Mouse (Mus musculus) G1E (cell line): ENCODE results near the gene Ddx31. TPM values are rescaled to one million over a fixed set of nuclear protein-coding genes. Genes with fewer than 3 reads are reported as not detected.

Experiments used
- ATAC-seq: 2 replicates; pipeline ENCODE4 v1.8.0; 2016; ENCODE audit warnings: mild to moderate bottlenecking; ENCODE audit not compliant: insufficient number of reproducible peaks, poor library complexity, low FRiP score, severe bottlenecking; ENCODE audit errors: extremely low read depth
- DNase-seq: peaks from one replicate; pipeline ENCODE4 v3.0.0; 2012; ENCODE audit warnings: low spot score
- H3K27me3 ChIP-seq: 2 replicates; pipeline ENCODE4 v1.6.1; 2012; ENCODE audit warnings: mild to moderate bottlenecking, low read length, inconsistent platforms; ENCODE audit not compliant: insufficient read depth
- H3K36me3 ChIP-seq: replicated peaks from 2 replicates; pipeline ENCODE3; 2012; ENCODE audit warnings: mild to moderate bottlenecking, inconsistent platforms
- H3K4me1 ChIP-seq: 2 replicates; pipeline ENCODE4 v1.6.1; 2012; ENCODE audit warnings: low read depth, low read length, inconsistent platforms, mixed read lengths; ENCODE audit not compliant: insufficient read depth
- H3K4me3 ChIP-seq: 2 replicates; pipeline ENCODE4 v1.5.1; 2012; ENCODE audit warnings: low read depth, mild to moderate bottlenecking, inconsistent platforms, low read length, moderate library complexity, mixed read lengths
- H3K9me3 ChIP-seq: replicated peaks from 2 replicates; pipeline ENCODE4 v1.6.1; 2012; ENCODE audit warnings: inconsistent platforms
- CTCF ChIP-seq: IDR thresholded peaks from 2 replicates; pipeline ENCODE4 v1.5.1; 2012; ENCODE audit warnings: low read depth, low read length, inconsistent platforms, mixed read lengths
- GATA1 ChIP-seq: IDR thresholded peaks from 2 replicates; pipeline ENCODE4 v1.6.1; 2012; ENCODE audit warnings: borderline replicate concordance, low read length, inconsistent platforms, mixed read lengths
- GATA2 ChIP-seq: IDR thresholded peaks from 2 replicates; pipeline ENCODE4 v1.6.1; 2012; ENCODE audit warnings: low read depth, low read length, inconsistent platforms, borderline replicate concordance
- POLR2AphosphoS5 ChIP-seq: IDR thresholded peaks from 2 replicates; pipeline ENCODE4 v1.6.1; 2012; ENCODE audit warnings: low read depth, low read length, inconsistent platforms; ENCODE audit not compliant: insufficient replicate concordance
- TAL1 ChIP-seq: conservative IDR thresholded peaks from 2 replicates; pipeline ENCODE4 v1.6.1; 2012; ENCODE audit warnings: low read depth, low read length, inconsistent platforms, mixed read lengths
- polyA plus RNA-seq: library from polyadenylated mRNA; stranded (reverse); fragments of >175 nt; gene quantifications from 2 replicates; pipeline ENCODE4 v1.2.3, GENCODE M21; 2012
- total RNA-seq, 2 experiments: library from RNA; stranded (forward) in 1 of 2; stranded (reverse) in 1 of 2; fragments of 200-1000 nt in 1 of 2; fragments of >200 nt in 1 of 2; fragmentation: Nextera tagmentation in 1 of 2; gene quantifications; 2 replicates each; pipeline ENCODE4 v1.2.3; 2014 to 2017

Ddx31 gene
- total and polyA plus RNA-seq, 3 experiments = 5.2 to 13.0 (median 8.4) TPM

DNA sequence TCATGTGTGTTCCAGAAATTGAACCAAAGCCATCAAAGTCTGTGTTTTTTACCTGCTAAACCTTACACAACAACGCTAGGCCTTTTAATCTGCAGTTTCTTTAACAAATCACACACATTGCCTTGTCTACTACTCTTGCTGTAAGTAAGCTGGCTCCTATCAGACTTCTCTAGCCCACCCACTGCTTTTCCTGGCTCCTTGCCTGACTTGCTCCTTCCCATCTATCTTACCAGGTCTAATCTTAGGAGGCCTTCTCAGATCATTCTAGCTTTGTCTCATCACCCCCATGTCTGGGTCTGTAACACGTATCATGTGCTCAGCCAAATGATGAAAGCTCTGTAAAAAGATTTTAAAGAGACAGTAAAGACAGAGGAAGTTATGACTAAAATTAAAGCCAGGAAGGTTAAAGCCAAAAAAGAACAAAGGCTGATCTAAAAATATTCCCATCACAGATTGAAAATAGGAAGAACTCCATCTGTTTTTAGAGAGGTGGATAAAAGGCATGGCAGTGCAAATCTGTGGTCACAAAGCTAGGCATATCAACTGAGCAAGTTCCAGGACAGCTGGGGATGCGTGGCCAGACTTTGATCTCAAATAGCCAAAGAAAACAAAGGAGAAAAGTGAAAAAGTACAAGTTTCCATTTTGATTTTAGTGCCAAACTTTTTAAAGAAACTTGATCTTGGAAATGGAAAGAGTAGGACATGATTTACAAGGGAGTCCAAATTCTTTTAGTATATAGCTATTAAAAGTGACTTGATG is 3.8 kb upstream of the Ddx31 start:
- no peak for DNase-seq
- no peaks in the 10 kb centered on the region for H3K9me3 ChIP-seq
- peaks cover 58% of the 10 kb centered on the region for H3K36me3 ChIP-seq
- H3K4me3 ChIP-seq = no peak overlapping the region
- peaks cover 29% of the 10 kb centered on the region for H3K4me1 ChIP-seq
- TF ChIP-seq GATA1 = no peak
- no peak for TF ChIP-seq GATA2
- TF ChIP-seq POLR2AphosphoS5 = no peak
- no peak for TF ChIP-seq TAL1
- no peak for TF ChIP-seq CTCF
- no peak for ATAC-seq
- no peaks in the 10 kb centered on the region for H3K27me3 ChIP-seq

DNA sequence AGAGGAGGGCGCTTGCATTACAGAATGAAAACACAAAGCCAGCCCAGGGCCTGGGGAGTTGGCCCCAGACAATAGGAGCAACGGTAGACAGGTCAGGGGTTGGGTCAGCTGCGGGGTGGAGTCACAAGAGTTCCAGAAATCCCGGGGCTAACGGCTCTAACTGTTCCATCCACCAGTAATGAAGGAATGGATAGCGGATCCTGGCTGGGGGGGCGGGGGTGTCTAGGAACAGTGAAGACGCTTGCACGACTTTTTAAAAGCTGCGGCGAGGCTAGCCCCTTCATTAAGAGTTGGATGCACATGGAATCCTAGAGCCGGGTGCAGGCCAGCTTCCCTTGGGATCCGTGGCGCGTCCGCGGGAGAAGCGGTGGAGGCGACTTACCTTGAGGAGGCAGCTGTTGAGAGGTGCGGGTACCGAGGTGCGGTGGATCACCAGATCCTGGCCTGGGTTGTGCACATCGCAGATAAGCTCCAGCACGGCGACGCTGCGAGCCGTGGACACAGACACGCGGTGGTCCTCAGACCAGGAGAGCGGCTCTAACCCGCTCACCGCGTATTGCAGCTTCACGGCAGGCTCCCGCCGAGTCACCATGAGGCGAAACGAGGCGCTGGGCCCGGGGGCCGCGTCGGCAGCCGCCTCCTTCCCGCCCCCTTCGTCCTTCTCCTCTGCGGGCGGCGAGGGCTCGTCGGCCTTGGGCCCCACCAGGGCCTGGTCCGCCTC is 545 bp upstream of the Ddx31 start:
- H3K4me1 ChIP-seq = peaks cover 40% of the 10 kb centered on the region
- peak; percentile 28 for DNase-seq
- no peaks in the 10 kb centered on the region for H3K9me3 ChIP-seq
- TF ChIP-seq GATA1 (no peak), CTCF (no peak), GATA2 (no peak), TAL1 (no peak), POLR2AphosphoS5 (no peak)
- H3K4me3 ChIP-seq = peak overlapping the region; percentile 100
- H3K36me3 ChIP-seq = peaks cover 48% of the 10 kb centered on the region
- no peaks in the 10 kb centered on the region for H3K27me3 ChIP-seq
- peak; percentile 31; the same call in 1 of the 2 replicates for ATAC-seq

- TF ChIP-seq POLR2AphosphoS5 (no peak), CTCF (no peak), GATA2 (no peak), GATA1 (no peak)
- no peak for DNase-seq
- H3K4me3 ChIP-seq = peak overlapping the region; percentile 43; the same call in 1 of the 2 replicates
- ATAC-seq = no peak
- H3K36me3 ChIP-seq = peaks cover 55% of the 10 kb centered on the region
- H3K9me3 ChIP-seq = no peaks in the 10 kb centered on the region
- H3K4me1 ChIP-seq = peaks cover 39% of the 10 kb centered on the region
- H3K27me3 ChIP-seq = no peaks in the 10 kb centered on the region
These were observed 1.8 kb downstream of the Ddx31 start for GRCm38 (mm10) chr2:28842042-28842441.

DNA sequence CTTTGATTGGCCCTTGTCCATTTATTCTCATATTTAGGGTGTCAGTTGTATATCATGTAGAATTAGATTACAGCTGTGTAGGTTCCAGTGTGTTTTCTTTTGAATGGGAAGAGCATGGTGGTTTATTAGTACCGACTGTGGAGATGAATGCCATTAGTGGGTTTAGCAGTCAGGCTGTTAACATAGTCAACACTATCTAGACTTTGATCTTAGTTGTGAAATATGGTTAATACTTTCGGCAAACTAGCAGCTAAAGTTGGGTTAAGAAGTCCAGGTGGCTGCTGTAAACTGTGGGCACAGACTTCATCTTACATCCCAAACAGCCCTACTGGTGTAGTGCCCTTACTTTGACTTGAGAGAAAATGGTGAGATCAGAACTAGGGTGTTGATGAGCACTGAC is 8.7 kb downstream of the Ddx31 start:
- Histone ChIP-seq H3K36me3 (peaks cover 95% of the 10 kb centered on the region), H3K9me3 (no peaks in the 10 kb centered on the region), H3K27me3 (no peaks in the 10 kb centered on the region), H3K4me1 (peaks cover 12% of the 10 kb centered on the region; the same call in 1 of the 2 replicates), H3K4me3 (no peak overlapping the region)
- TF ChIP-seq GATA2 (no peak), CTCF (no peak), POLR2AphosphoS5 (no peak), TAL1 (no peak), GATA1 (no peak)
- no peak for ATAC-seq
- DNase-seq = no peak

- H3K27me3 ChIP-seq = no peaks in the 10 kb centered on the region
- TF ChIP-seq CTCF (no peak), GATA2 (no peak)
- ATAC-seq = no peak
- peaks cover 92% of the 10 kb centered on the region for H3K36me3 ChIP-seq
- H3K4me1 ChIP-seq = peaks cover 26% of the 10 kb centered on the region
- DNase-seq = no peak
- H3K9me3 ChIP-seq = no peaks in the 10 kb centered on the region
- no peak overlapping the region for H3K4me3 ChIP-seq
These were observed 12.4 kb downstream of the Ddx31 start for GRCm38 (mm10) chr2:28852594-28852993.

DNA sequence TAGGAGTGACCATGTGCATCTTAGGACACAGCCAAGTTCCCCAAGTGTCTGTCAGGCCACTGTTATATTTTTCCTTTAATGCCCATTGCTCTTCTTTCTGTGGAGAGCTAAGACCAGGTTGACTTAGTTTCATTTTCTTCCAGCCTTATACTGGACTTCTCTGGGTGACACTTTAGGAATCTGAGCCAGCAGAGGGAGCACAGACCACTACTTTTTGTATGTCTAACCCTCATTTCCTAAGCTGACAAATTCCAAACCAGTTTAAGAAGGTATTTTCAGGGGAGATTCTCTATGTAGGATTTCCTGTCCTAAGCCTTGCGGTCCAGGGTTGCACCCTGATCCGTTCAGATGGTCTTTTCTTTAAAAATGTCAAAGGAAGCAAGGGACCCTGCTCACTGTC is 15.6 kb downstream of the Ddx31 start:
- Histone ChIP-seq H3K4me1 (peaks cover 53% of the 10 kb centered on the region), H3K4me3 (no peak overlapping the region), H3K9me3 (no peaks in the 10 kb centered on the region), H3K27me3 (no peaks in the 10 kb centered on the region), H3K36me3 (peaks cover 86% of the 10 kb centered on the region)
- DNase-seq (no peak), ATAC-seq (no peak)
- TF ChIP-seq GATA1 = no peak
- TF ChIP-seq POLR2AphosphoS5 = no peak
- no peak for TF ChIP-seq GATA2
